Mouse (Mus musculus) intestine, embryonic 15.5 days (tissue): ENCODE results near the gene Bcl11a. TPM values are rescaled to one million over a fixed set of nuclear protein-coding genes. Genes with fewer than 3 reads are reported as not detected.
"Not testable (repeated sequence)": the region's sequence is repeated elsewhere in the genome, so short reads cannot be mapped to it uniquely, and the experiment has no call there.

Experiments
- ATAC-seq: fragments of 200-750 bp; cut with Nextera tagmentation; 2 replicates; pipeline ENCODE4 v1.8.0; 2017; ENCODE audit warnings: moderate TSS enrichment, moderate library complexity
- H3K27ac ChIP-seq: fragments of 300-500 bp; sonication (generic); 2 replicates; pipeline ENCODE4 v1.5.1; 2015; ENCODE audit warnings: mild to moderate bottlenecking, inconsistent platforms
- H3K27me3 ChIP-seq: fragments of 300-500 bp; sonication (generic); replicated peaks from 2 replicates; pipeline ENCODE4 v1.6.1; 2015; ENCODE audit warnings: inconsistent platforms
- H3K36me3 ChIP-seq: fragments of 300-500 bp; sonication (generic); 2 replicates; pipeline ENCODE4 v1.6.1; 2015; ENCODE audit warnings: inconsistent platforms
- H3K4me1 ChIP-seq: fragments of 300-500 bp; sonication (generic); replicated peaks from 2 replicates; pipeline ENCODE4 v1.6.1; 2015; ENCODE audit warnings: inconsistent platforms
- H3K4me2 ChIP-seq: fragments of 300-500 bp; sonication (generic); replicated peaks from 2 replicates; pipeline ENCODE4 v1.6.1; 2015; ENCODE audit warnings: mild to moderate bottlenecking, inconsistent platforms
- H3K4me3 ChIP-seq: fragments of 300-500 bp; sonication (generic); replicated peaks from 2 replicates; pipeline ENCODE4 v1.5.1; 2015; ENCODE audit warnings: inconsistent platforms
- H3K9ac ChIP-seq: fragments of 300-500 bp; sonication (generic); 2 replicates; pipeline ENCODE4 v1.6.1; 2015; ENCODE audit warnings: inconsistent platforms
- H3K9me3 ChIP-seq: fragments of 300-500 bp; sonication (generic); 2 replicates; pipeline ENCODE4 v1.6.1; 2016; ENCODE audit warnings: inconsistent platforms
- WGBS: fragments of 180-500 bp; shearing (Covaris S2); methylation state at CpG from one replicate; pipeline ENCODE4 v1.1.7; 2015; 5-methylcytosine and 5-hydroxymethylcytosine counted together
- polyA plus RNA-seq: library from polyadenylated mRNA; unstranded; fragments of >200 nt; fragmentation: Nextera tagmentation; extraction: Ambion mirVana; gene quantifications from 2 replicates; pipeline ENCODE4 v1.2.1, GENCODE M21; 2015

The Bcl11a gene
- polyA plus RNA-seq, 1 experiment from 2014 or later = 19.7 TPM

GRCm38 (mm10) chr11:24128001-24128400, 50.1 kb downstream of the Bcl11a start:
- H3K27me3 ChIP-seq = no peaks in the 10 kb centered on the region
- H3K4me2 ChIP-seq = no peak overlapping the region
- no peak for ATAC-seq
- no peaks in the 10 kb centered on the region for H3K36me3 ChIP-seq
- no peak overlapping the region for H3K27ac ChIP-seq
- 58% methylated on average over 2 of the region's 2 CpGs for WGBS
- no peak overlapping the region for H3K4me3 ChIP-seq
- H3K4me1 ChIP-seq = peaks cover 13% of the 10 kb centered on the region; the same call in 1 of the 2 replicates
- H3K9me3 ChIP-seq = no peaks in the 10 kb centered on the region
- H3K9ac ChIP-seq = no peak overlapping the region

- H3K27ac ChIP-seq, H3K4me2 ChIP-seq, H3K4me3 ChIP-seq, H3K27me3 ChIP-seq, H3K36me3 ChIP-seq, H3K9ac ChIP-seq, ATAC-seq, H3K9me3 ChIP-seq: not testable (repeated sequence)
- 73% methylated on average over 4 of the region's 4 CpGs for whole genome bisulfite sequencing
- peaks cover 13% of the 10 kb centered on the region; the same call in 1 of the 2 replicates for H3K4me1 ChIP-seq
These were observed 51.0 kb downstream of the Bcl11a start for GRCm38 (mm10) chr11:24128880-24129279.

- 66% methylated on average over 5 of the region's 5 CpGs for WGBS
- no peaks in the 10 kb centered on the region for H3K9me3 ChIP-seq
- H3K4me1 ChIP-seq = peaks cover 13% of the 10 kb centered on the region; the same call in 1 of the 2 replicates
- ATAC-seq = peak; percentile 63
- no peak overlapping the region for H3K4me3 ChIP-seq
- H3K4me2 ChIP-seq = no peak overlapping the region
- H3K27me3 ChIP-seq = no peaks in the 10 kb centered on the region
- H3K27ac ChIP-seq = no peak overlapping the region
- no peak overlapping the region for H3K9ac ChIP-seq
- H3K36me3 ChIP-seq = no peaks in the 10 kb centered on the region
These were observed 51.7 kb downstream of the Bcl11a start for GRCm38 (mm10) chr11:24129358-24130185.

- H3K4me3 ChIP-seq = no peak overlapping the region
- ATAC-seq = no peak; the same call in 1 of the 2 replicates
- H3K4me1 ChIP-seq = peaks cover 13% of the 10 kb centered on the region; the same call in 1 of the 2 replicates
- no peaks in the 10 kb centered on the region for H3K9me3 ChIP-seq
- H3K27me3 ChIP-seq = no peaks in the 10 kb centered on the region
- no peak overlapping the region for H3K27ac ChIP-seq
- H3K9ac ChIP-seq = no peak overlapping the region
- H3K36me3 ChIP-seq = no peaks in the 10 kb centered on the region
- 77% methylated on average over 7 of the region's 7 CpGs for WGBS
- no peak overlapping the region for H3K4me2 ChIP-seq
These were observed 52.4 kb downstream of the Bcl11a start for GRCm38 (mm10) chr11:24130186-24130760.

GRCm38 (mm10) chr11:24131818-24132217, 54.0 kb downstream of the Bcl11a start:
- Histone ChIP-seq H3K4me1 (peaks cover 15% of the 10 kb centered on the region), H3K9ac (no peak overlapping the region), H3K36me3 (no peaks in the 10 kb centered on the region), H3K4me2 (no peak overlapping the region), H3K9me3 (no peaks in the 10 kb centered on the region), H3K27me3 (no peaks in the 10 kb centered on the region), H3K27ac (no peak overlapping the region), H3K4me3 (no peak overlapping the region)
- ATAC-seq = no peak
- WGBS = 80% methylated on average over 2 of the region's 2 CpGs

GRCm38 (mm10) chr11:24132358-24132757, 54.5 kb downstream of the Bcl11a start:
- Histone ChIP-seq H3K4me2 (no peak overlapping the region), H3K9me3 (no peaks in the 10 kb centered on the region), H3K27me3 (no peaks in the 10 kb centered on the region), H3K9ac (no peak overlapping the region), H3K36me3 (no peaks in the 10 kb centered on the region), H3K27ac (no peak overlapping the region), H3K4me3 (no peak overlapping the region), H3K4me1 (peaks cover 13% of the 10 kb centered on the region)
- no peak for ATAC-seq
- 85% methylated on average over 6 of the region's 6 CpGs for WGBS

- no peak overlapping the region for H3K9ac ChIP-seq
- H3K36me3 ChIP-seq = no peaks in the 10 kb centered on the region
- no peaks in the 10 kb centered on the region for H3K27me3 ChIP-seq
- H3K4me1 ChIP-seq = peaks cover 8% of the 10 kb centered on the region
- no peak overlapping the region for H3K27ac ChIP-seq
- H3K4me3 ChIP-seq = no peak overlapping the region
- no peak for ATAC-seq
- WGBS = 84% methylated on average over 2 of the region's 2 CpGs
- no peaks in the 10 kb centered on the region for H3K9me3 ChIP-seq
- H3K4me2 ChIP-seq = no peak overlapping the region
These were observed 55.0 kb downstream of the Bcl11a start for GRCm38 (mm10) chr11:24132853-24133252.

GRCm38 (mm10) chr11:24133484-24133883, 55.6 kb downstream of the Bcl11a start:
- Histone ChIP-seq H3K9me3 (no peaks in the 10 kb centered on the region), H3K4me2 (no peak overlapping the region), H3K4me3 (no peak overlapping the region), H3K27me3 (no peaks in the 10 kb centered on the region), H3K36me3 (no peaks in the 10 kb centered on the region), H3K27ac (no peak overlapping the region), H3K4me1 (peaks cover 6% of the 10 kb centered on the region), H3K9ac (no peak overlapping the region)
- WGBS = 66% methylated on average over 3 of the region's 3 CpGs
- no peak for ATAC-seq

GRCm38 (mm10) chr11:24133928-24134327, 56.1 kb downstream of the Bcl11a start:
- WGBS = 85% methylated on average over 5 of the region's 5 CpGs

GRCm38 (mm10) chr11:24135244-24135643, 57.4 kb downstream of the Bcl11a start:
- no peak overlapping the region for H3K9ac ChIP-seq
- H3K4me1 ChIP-seq = peaks cover 2% of the 10 kb centered on the region
- no peak for ATAC-seq
- no peaks in the 10 kb centered on the region for H3K36me3 ChIP-seq
- no peaks in the 10 kb centered on the region for H3K9me3 ChIP-seq
- no peak overlapping the region for H3K4me2 ChIP-seq
- no peak overlapping the region for H3K4me3 ChIP-seq
- 62% methylated on average over 2 of the region's 2 CpGs for WGBS
- no peak overlapping the region for H3K27ac ChIP-seq
- H3K27me3 ChIP-seq = no peaks in the 10 kb centered on the region

More at GRCm38 (mm10) chr11:24133928-24134327, 56.1 kb downstream of the Bcl11a start:
- Histone ChIP-seq H3K4me1 (peaks cover 6% of the 10 kb centered on the region), H3K27me3 (no peaks in the 10 kb centered on the region), H3K4me2 (no peak overlapping the region), H3K9ac (no peak overlapping the region), H3K4me3 (no peak overlapping the region), H3K27ac (no peak overlapping the region), H3K9me3 (no peaks in the 10 kb centered on the region), H3K36me3 (no peaks in the 10 kb centered on the region)
- no peak for ATAC-seq

- H3K27me3 ChIP-seq = no peaks in the 10 kb centered on the region
- ATAC-seq = 0 out of 2 replicates have a peak, but pooled peaks have one; percentile 23
- no peaks in the 10 kb centered on the region for H3K36me3 ChIP-seq
- no peak overlapping the region for H3K4me2 ChIP-seq
- no peak overlapping the region for H3K27ac ChIP-seq
- no peak overlapping the region for H3K9ac ChIP-seq
- 56% methylated on average over 6 of the region's 6 CpGs for WGBS
- H3K9me3 ChIP-seq = no peaks in the 10 kb centered on the region
- no peak overlapping the region for H3K4me3 ChIP-seq
- peaks cover 2% of the 10 kb centered on the region for H3K4me1 ChIP-seq
These were observed 58.4 kb downstream of the Bcl11a start for GRCm38 (mm10) chr11:24136084-24136785.

- Histone ChIP-seq H3K9me3 (no peaks in the 10 kb centered on the region), H3K27ac (no peak overlapping the region), H3K36me3 (no peaks in the 10 kb centered on the region), H3K9ac (no peak overlapping the region), H3K4me2 (no peak overlapping the region), H3K4me3 (no peak overlapping the region), H3K27me3 (no peaks in the 10 kb centered on the region), H3K4me1 (peaks cover 2% of the 10 kb centered on the region; the same call in 1 of the 2 replicates)
- 92% methylated on average over 2 of the region's 2 CpGs for WGBS
- ATAC-seq = no peak
These were observed 60.0 kb downstream of the Bcl11a start for GRCm38 (mm10) chr11:24137891-24138290.
